Mouse (Mus musculus): ENCODE results near the gene Vmn1r114. TPM values are rescaled to one million over a fixed set of nuclear protein-coding genes. Genes with fewer than 3 reads are reported as not detected.
"Not testable (repeated sequence)": the region's sequence is repeated elsewhere in the genome, so short reads cannot be mapped to it uniquely, and the experiment has no call there.

Vmn1r114 gene
- not detected in 2 replicates for polyA plus RNA-seq (2012; ENCODE audit: insufficient read depth, low replicate concordance)

DNA sequence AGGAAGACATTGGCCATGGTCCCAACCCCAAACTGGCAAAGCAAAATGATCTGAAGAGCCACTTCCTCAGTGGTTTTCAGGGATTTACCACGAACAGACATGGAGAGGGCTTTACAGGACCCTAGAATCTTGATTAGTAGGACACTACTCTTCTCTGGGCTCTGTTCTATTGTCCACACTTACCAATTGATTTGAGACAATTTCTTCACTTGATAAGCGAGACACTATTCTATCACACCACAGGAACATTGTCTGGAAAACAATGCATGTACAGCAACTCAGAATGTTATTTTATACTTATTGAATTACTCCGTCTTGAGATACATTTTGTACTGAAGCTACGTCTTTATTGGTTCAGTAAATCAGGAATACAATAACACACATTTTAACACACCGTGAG is at the start of gene Vmn1r114:
Vmn1r114 (minus strand) TSS at position 101 of the 400 bp plus-strand sequence.
- not testable (repeated sequence) for H3K4me3 ChIP-seq (replicated peaks); H3K36me3 ChIP-seq (replicated peaks; ENCODE audit: low read length); H3K27me3 ChIP-seq (replicated peaks); H3K4me1 ChIP-seq; H3K9me3 ChIP-seq

DNA sequence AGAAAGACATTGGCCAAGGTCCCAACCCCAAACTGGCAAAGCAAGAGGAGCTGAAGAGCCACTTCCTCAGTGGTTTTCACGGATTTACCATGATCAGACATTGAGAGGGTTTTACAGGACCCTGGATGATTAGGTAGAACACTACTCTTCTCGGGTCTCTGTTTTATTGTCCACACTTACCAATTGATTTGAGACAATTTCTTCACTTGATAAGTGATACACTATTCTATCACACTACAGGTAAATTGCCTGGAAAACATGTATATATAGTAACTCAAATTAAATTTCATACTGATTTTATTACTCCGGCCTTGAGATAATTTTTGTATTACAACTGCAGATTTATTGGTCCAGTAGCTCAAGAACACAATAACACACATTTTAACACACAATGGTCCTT is 32.9 kb upstream of the Vmn1r114 start, which contains the start of gene Vmn1r115:
Vmn1r115 (minus strand) TSS at position 101 of the 400 bp plus-strand sequence.
- not testable (repeated sequence) for H3K4me1 ChIP-seq; H3K36me3 ChIP-seq (replicated peaks; ENCODE audit: low read length); H3K9me3 ChIP-seq; H3K4me3 ChIP-seq (replicated peaks); H3K27me3 ChIP-seq (replicated peaks)

DNA sequence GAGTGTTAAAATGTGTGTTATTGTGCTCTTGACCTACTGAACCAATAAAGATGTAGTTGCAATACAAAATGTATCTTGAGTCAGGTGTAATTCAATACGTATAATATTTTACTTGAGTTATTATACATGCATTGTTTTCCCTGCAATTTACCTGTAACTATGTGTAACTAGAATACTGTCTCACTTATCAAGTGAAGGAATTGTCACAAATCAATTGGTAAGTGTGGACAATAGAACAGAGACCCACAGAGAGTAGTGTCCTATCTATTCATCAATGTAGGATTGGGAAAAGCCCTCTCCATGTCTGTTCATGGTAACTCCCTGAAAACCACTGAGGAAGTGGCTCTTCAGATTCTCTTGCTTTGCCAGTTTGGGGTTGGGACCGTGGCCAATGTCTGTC is 25.0 kb downstream of the Vmn1r114 start, which contains the start of gene Vmn1r113:
Vmn1r113 (plus strand) TSS at position 301 of the 400 bp plus-strand sequence.
- not testable (repeated sequence) for H3K9me3 ChIP-seq; H3K27me3 ChIP-seq (replicated peaks)

DNA sequence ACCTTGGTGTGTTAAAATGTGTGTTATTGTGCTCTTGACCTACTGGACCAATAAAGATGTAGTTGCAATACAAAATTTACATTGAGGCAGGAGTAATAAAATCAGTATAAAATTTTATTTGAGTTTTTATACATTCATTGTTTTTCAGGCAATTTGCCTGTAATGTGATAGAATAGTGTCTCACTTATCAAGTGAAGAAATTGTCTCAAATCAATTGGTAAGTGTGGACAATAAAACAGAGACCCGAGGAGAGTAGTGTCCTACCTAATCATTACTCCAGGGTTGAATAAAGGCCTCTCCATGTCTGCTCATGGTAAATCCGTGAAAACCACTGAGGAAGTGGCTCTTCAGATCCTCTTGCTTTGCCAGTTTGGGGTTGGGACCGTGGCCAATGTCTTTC is 41.1 kb downstream of the Vmn1r114 start, which contains the start of gene Vmn1r112:
Vmn1r112 (plus strand) TSS at position 301 of the 400 bp plus-strand sequence.
- H3K27me3 ChIP-seq (replicated peaks); H3K4me3 ChIP-seq (replicated peaks); H3K4me1 ChIP-seq; H3K36me3 ChIP-seq (replicated peaks; ENCODE audit: low read length); H3K9me3 ChIP-seq: not testable (repeated sequence)

More for the DNA sequence above, 25.0 kb downstream of the Vmn1r114 start, which contains the start of gene Vmn1r113:
- H3K4me3 ChIP-seq (replicated peaks); H3K36me3 ChIP-seq (replicated peaks; ENCODE audit: low read length); H3K4me1 ChIP-seq: not testable (repeated sequence)

Other genes with a start within 250 kb of the Vmn1r114 start
- gene Gm4141, start 235.9 kb downstream of the Vmn1r114 start, polyA plus RNA-seq (2012; ENCODE audit: insufficient read depth, low replicate concordance): not detected in 2 replicates
- not detected in 2 replicates for gene Gm4513, start 213.2 kb downstream of the Vmn1r114 start, polyA plus RNA-seq (2012; ENCODE audit: insufficient read depth, low replicate concordance)
- not detected in 2 replicates for gene Vmn1r107, start 143.3 kb downstream of the Vmn1r114 start, polyA plus RNA-seq (2012; ENCODE audit: insufficient read depth, low replicate concordance)
- not detected in 2 replicates for gene Vmn1r111, start 109.0 kb downstream of the Vmn1r114 start, polyA plus RNA-seq (2012; ENCODE audit: insufficient read depth, low replicate concordance)
- gene Gm10668, start 81.6 kb downstream of the Vmn1r114 start, polyA plus RNA-seq (2012; ENCODE audit: insufficient read depth, low replicate concordance): not detected in 2 replicates
- not detected in 2 replicates for gene Vmn1r112, start 41.0 kb downstream of the Vmn1r114 start, polyA plus RNA-seq (2012; ENCODE audit: insufficient read depth, low replicate concordance)
- not detected in 2 replicates for gene Vmn1r113, start 24.9 kb downstream of the Vmn1r114 start, polyA plus RNA-seq (2012; ENCODE audit: insufficient read depth, low replicate concordance)
- not detected in 2 replicates for gene Vmn1r115, start 32.8 kb upstream of the Vmn1r114 start, polyA plus RNA-seq (2012; ENCODE audit: insufficient read depth, low replicate concordance)
- gene Vmn1r116, start 60.1 kb upstream of the Vmn1r114 start, polyA plus RNA-seq (2012; ENCODE audit: insufficient read depth, low replicate concordance): not detected in 2 replicates
- not detected in 2 replicates for gene Vmn1r117, start 71.9 kb upstream of the Vmn1r114 start, polyA plus RNA-seq (2012; ENCODE audit: insufficient read depth, low replicate concordance)
- not detected in 2 replicates for gene Vmn1r118, start 100.2 kb upstream of the Vmn1r114 start, polyA plus RNA-seq (2012; ENCODE audit: insufficient read depth, low replicate concordance)
- gene Vmn1r119, start 200.3 kb upstream of the Vmn1r114 start, polyA plus RNA-seq (2012; ENCODE audit: insufficient read depth, low replicate concordance): not detected in 2 replicates
- not detected in 2 replicates for gene Vmn1r120, start 241.6 kb upstream of the Vmn1r114 start, polyA plus RNA-seq (2012; ENCODE audit: insufficient read depth, low replicate concordance)